Mouse (Mus musculus) T-helper 17 cell (primary cell): Measurements from ENCODE around the gene Nol11.
"Not testable (repeated sequence)": the region's sequence is repeated elsewhere in the genome, so short reads cannot be mapped to it uniquely, and the experiment has no call there.

ENCODE experiments used
- in situ Hi-C, 2 experiments: fragments of 300-600 bp; cut with MboI, MseI; formaldehyde crosslinking; loops; 1 replicate in 1 of 2; 2 replicates in 1 of 2; pipeline ENCODE4 v1.15.1; 2025; ENCODE audit warnings: high pct_unique_total_duplicates in 2 of 2

Nol11 gene

DNA sequence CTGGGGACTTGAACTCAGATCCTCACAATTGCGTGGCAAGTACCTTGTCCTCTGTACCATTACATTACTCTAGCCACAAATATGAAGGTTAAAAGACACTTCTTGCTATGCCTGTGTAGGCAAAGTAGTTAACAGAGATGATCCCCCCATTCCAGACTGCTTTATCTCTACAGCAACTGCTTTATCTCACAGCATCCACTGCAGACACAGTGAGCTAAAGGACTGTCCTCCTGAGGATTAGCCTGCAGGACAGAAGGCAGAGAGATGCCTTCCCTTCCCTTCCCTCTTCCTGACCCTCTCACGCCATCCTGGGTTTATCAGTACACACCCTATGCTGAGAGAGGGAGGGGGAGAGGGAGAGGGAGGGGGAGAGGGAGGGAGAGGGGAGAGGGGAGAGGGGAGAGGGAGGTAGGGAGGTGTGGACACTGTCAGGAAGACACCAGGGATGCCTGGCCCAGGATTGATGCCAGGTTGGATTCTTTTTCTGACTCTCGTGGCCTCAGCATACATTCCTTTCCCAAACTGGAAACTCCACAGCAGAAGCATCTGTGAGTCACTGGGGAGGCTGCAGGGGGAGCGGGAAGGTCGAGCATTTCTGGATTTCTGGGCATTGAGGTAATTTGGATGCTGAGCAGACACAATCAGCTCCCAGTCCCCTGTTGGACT, 32.1 kb downstream of the Nol11 start:
- in situ Hi-C loops: no loop called here

DNA sequence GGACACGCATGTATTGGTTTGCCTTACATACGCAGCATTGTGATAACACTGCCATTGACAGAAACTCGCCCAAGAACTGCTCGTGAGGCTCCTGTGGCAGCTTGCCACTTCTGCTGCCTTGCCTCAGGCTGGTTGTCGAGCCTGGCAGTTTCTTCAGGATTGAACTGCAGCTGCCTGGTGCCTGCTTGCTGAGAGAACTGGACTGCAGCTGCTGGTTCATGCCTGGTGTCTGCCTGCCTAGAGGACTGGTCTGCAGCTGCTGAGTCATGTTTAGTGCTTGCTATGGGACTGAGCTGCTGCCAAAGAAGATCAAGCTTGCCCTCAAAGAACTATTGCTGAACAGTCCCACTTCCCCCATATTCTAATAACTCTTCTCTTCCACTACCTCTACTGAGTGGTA, 33.9 kb downstream of the Nol11 start:
- in situ Hi-C loops: no loop called here

DNA sequence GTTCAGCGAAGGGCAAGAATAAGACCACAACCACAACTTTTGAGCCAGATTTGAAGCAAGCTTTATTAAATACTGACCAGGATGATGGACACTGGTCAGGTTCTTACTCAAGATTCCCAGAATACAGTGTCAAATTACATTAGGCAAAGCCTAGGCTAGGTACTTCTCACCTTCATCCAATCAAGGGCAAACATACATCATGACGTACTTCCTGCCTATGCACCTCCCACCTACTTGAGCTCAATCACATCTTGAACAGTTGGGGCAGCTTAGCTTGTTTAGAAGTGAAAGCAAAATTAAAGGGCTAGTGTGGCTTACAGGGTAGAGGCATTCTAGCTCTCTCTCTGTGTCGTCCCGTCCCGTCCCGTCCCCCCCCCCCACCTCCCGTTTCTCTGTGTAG, 34.8 kb downstream of the Nol11 start:
- in situ Hi-C loops: no loop called here

DNA sequence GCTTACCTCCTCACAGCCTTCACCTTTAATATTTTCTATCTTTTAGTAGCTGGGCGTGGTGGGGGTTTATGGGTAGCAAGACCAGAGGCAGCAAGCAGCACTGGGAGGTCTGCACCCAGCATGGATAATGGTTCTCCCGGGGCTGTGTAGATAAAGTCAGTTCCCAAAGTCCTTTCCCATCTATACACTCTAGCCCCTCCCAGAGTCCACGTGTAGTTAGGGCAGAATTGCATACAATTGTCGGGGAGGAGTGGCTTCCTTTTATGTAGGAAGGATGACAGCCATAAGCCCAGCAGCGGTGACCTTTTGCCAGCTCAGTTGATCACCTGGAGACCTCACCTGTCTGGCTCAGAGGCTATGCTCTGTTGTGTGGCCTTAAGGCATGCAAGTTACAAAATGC, 35.5 kb downstream of the Nol11 start:
- in situ Hi-C loops: no loop called here

DNA sequence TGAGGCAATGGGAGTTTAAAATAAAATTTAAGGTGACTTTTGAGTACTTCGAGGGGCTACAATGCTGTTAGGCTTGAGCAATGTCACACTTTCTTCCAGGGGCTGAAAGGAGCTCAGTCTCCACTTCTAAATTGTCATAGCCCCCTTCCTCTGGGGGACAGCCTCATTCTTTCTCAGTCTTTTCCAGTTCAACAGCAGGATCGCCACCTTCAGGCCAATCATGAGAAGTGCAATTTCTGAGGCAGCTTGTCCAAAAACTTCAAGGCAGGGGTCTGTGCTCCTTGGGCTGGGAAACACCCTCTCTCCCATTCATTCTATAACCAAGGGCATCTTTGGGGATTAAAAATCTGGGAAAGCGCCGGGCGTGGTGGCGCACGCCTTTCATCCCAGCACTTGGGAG, 37.4 kb downstream of the Nol11 start:
- in situ Hi-C loops: no loop called here

DNA sequence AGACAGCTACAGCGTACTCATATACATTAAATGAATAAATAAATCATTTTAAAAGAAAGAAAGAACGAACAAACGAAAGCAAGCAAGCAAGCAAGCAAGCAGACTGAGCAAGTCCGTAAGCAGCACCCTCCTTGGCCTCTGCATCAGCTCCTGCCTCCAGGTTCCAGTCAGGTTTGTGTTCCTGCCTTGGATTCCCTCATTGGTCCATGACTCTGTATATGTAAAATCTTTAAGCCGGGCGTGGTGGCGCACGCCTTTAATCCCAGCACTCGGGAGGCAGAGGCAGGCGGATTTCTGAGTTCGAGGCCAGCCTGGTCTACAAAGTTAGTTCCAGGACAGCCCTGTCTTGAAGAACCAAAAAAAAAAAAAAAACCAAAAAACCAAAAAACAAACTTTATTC, 45.2 kb downstream of the Nol11 start:
- in situ Hi-C loops: not testable (repeated sequence)

DNA sequence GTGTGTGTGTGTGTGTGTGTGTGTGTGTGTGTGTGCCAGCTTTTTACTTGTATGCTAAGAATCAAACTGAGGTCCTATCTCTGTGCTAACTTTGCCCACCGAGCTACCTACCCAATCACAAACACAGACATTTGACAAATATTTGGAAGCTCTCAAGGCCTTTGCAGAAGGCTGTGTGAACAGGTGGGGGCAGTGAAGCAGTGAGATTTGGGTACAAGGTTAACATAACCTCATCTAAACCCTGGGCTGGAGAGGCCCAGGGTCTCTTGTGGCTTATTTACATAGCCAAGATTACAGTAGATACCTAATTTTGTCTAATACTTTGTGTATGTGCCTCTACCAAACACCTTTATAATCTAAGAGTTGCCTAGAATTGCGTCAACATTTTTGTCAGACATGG, 46.8 kb downstream of the Nol11 start:
- in situ Hi-C loops: no loop called here

DNA sequence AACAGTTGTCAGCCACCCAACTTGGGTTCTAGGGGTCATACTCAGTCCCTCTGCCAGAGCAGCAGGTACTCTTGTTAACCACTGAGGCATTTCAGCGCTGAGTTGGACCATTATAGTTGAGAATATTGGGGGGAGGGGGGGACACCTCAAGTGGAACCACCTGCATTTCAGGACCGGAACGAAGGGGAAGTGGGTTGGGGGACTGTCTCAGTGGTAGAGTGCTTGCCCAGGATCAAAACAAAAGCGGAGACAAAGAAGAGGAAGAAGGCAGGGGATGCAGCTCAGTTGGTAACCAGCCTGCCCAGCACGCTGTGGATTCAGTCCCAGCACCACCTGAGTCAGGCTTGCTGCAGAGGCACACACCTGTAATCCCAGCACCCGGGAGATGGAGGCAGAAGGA, 48.4 kb downstream of the Nol11 start:
- in situ Hi-C loops: no loop called here

DNA sequence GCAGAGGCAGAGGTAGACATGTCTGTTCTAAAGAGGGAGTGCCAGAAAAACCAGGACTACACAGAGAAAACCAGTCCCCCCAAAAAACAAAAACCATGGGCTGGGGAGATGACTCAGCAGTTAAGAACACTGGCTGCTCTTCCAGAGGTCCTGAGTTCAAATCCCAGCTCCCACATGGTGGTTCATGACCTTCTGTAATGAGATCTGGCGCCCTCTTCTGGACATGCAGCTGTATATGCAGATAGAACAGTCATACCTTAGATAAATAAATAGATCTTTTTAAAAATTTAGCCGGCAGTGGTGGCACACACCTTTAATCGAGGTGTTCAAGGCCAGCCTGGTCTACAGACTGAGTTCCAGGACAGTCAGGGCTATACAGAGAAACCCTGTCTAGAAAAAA, 50.5 kb downstream of the Nol11 start:
- in situ Hi-C loops: no loop called here

DNA sequence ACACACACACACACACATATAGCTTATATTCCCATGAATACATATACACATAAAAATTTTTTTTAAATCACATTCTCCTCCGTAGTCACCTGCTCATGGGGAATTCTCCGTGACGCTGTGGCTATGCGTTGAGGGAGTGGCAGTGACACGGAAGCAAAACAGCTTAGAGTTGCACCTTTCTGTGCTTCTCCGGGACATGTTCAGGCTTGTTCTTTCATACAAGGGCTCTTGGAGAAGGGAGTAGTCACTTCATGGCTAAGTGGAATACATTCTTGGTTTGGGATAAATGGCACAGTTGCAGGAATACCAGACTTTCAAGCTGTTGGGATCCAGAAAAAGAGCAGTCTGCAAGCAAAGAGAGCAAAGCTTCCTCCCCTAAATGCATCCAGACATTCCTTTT, 51.6 kb downstream of the Nol11 start:
- in situ Hi-C loops: no loop called here

DNA sequence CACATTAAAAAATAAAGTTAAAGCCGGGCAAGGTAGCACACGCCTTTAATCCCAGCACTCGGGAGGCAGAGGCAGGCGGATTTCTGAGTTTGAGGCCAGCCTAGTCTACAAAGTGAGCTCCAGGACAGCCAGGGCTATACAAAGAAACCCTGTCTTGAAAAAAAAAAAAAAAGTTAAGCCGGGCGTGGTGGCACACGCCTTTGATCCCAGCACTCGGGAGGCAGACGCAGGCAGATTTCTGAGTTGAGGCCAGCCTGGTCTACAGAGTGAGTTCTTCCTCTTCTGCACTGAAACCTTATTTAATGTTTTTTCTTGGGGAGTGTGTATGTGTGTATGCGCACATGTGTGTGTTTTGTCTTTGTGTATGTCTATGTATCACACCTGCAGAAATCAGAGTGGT, 52.7 kb downstream of the Nol11 start:
- in situ Hi-C loops: not testable (repeated sequence)

DNA sequence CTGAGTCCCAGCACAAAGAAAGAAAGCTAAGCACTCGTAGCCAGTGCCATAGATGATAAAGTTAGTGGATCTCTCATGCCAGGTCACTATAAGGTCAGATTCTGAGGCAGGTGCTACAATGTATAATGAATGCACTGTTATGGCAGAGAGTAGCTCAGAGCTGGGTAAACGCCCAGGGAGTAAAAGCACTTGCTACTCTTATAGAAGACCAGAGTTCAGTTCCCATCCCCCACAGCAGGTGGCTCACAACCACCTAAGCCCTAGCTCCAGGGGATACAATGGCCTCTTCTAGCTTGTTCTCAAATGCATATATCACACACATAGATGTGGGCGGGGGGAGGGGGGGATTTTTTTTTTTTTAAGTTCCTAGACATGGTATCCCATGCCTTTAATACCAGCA, 53.4 kb downstream of the Nol11 start:
- in situ Hi-C loops: no loop called here

DNA sequence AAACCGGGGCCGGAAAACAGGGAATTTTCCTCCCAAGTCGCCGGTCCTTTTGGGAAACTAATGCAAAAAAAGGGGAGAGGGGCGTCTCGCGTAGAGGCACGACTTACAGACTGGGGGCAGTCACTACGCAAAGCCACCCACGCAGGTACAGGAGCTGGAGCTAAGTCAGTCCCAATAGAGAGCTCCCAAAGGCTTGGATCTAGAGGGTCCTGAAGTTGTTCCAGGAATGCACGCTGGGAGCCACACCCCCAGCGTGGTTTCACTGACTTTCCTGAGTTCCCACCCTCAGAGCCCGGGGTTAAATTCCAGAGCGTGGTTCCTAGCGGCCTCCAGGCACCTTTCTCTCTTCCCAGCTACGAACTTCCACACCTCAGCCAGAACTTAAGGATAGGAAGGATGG, 56.8 kb downstream of the Nol11 start:
- in situ Hi-C loops: no loop called here

DNA sequence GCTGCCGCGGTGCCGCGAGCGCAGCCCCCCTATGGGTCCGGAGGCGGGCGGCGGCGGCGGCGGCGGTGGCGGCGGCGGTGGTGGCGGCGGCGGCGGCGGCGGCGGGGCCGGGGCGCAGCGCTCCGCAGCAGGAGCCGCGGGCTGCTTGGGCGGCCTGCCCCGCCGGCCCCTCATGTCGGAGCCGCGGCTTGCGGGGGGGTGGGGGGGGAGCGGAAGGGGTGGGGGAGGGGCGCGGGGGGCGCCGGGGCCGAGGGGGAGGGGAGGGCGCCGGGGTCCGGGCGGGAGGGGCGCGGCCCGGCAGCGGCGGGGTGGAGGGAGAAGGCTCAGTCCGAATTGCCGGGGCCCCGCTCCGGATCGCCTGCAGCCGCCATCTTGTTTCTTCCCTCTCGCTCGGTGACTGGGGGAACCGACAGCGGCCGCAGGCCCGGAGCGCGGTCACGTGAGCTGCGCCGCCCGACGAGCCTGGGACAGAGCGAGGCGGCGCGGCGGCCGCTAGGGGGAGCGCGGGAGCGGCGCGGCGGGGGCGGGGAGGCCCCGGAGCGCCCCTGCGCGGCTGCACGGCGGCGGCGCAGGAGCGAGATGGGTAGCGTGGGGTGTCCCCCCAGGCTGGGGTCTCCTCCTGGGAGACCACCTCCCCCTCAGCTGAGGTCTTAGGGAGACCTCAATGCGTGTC, 57.3 kb downstream of the Nol11 start, which contains the start of gene Bptf:
TSS of gene Bptf (minus strand) at position 379 of the 673 bp plus-strand sequence.
- in situ Hi-C loops: no loop called here

DNA sequence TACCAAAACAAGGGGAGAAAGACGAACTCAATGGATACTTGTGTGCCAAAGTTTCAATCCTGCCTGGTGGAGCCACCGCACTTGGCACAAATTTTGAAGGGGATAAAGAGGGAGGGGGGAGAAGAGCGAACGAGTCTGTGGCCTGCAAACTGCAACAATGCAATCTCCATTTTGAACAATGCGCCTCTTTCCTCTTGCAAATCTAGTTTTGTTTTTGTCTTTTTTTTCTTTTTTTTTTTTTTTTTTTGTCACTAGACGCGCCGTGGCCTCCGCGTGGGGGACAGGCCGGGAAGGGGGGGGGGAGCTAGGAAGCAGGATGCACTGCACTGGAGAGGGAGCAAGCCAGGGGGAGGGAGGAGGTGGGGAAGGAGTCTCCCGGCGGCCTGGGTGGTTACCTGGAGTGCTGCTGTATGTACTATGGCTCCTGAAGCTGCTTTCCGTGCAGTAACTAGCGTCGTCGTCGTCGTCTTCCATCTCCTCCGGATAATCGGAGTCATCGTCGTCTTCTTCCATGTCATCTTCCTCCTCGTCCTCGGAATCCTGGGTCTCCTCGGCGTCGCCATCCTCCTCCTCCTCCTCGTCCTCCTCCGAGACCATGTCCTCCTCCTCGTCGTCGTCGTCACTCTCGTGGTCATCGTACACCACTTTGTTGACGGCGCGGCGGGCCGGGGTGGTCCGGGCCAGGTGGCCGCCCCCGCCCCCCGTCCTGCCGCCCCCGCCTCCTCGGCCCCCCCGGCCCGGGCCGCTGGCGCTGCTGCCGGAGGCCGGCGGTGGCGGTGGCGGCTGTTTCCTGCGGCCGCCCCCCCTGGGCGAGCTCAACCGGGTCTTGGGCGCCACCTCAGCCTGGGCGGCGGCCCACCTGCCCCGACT, 58.1 kb downstream of the Nol11 start:
- in situ Hi-C loops: no loop called here

DNA sequence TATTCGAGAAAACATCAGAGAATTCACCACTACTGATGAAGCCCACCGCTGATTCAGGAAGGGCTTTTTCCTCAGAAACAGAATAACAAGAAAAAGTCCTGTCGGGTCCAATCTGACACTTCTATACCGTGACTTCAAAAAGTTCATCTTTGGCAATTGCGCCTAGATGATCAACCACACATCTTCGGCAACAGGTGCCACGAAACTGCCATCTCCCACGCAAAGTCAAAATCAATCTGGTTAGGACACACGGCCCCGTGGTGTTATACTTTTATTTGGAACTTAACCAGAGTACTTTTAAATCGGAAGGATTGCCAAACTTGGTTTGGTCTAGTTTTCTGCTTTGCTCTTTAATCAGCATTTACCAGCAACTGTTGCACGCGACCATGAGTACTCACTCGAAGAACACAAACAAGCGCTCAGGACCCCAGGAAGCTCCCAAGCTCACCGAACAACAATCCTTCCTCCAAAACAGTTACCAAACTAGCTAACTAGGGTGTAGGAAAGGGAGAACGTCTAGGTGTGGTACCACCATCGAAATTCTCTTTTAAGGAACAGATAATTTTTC, 58.9 kb downstream of the Nol11 start:
- in situ Hi-C loops: no loop called here

DNA sequence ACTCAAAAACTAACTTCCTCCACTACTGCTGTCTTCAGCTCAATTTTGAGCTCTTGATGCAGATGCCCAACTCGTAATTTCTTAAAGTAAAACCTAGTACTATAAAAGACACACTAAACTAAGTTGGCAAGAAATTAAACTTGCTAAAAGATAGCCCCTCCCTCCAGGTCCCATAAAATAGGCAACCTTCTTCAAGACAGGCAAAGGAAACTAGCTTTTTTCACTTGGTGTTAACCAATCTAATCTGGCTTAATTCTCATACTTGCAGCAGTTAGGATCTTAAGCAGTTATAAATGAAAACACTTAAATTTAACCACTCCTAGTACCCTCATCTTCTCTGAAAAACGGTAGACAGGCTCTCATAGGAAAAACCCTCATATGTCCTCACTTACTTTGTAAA, 59.5 kb downstream of the Nol11 start:
- in situ Hi-C loops: loop anchor here in 1 of 2 experiments (10.0 kb wide), 1 partner anchor 935 kb away; no protein-coding TSS in a partner anchor

DNA sequence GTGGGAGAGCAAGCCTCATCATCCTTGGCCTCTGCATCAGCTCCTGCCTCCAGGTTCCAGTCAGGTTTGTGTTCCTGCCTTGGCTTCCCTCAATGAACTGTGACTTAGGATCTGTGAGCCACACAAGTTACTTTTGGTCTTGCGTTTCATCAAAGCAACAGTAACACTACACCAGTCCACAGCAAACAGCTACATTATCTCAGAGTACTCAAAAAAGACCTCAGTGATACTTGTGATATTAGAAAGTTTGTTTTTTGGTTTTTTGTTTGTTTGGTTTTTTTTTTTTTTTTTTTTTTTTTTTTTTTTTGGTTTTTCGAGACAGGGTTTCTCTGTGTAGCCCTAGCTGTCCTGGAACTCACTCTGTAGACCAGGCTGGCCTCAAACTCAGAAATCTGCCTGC, 62.5 kb downstream of the Nol11 start:
- in situ Hi-C loops: loop anchor here in 1 of 2 experiments (10.0 kb wide), 1 partner anchor 932 kb away; no protein-coding TSS in a partner anchor

DNA sequence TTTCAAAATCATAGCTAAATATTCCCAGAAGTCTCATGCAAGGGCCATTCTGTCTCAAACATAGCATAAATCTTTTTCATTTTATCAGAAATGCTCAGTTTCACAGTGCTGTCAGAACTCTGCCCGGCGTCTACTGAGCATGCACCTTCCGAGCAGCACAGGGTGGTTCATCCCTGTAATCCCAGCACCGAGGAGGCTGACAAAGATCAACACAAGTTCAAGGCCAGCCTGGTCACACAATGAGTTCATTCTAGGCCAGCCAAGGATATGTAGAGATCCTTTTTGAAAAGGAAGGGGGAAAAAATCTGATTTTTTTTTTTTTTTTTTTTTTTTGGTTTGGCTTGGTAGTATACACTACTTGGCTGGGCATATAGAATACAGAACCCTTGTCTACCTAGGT, 64.2 kb downstream of the Nol11 start:
- in situ Hi-C loops: loop anchor here in 1 of 2 experiments (10.0 kb wide), 1 partner anchor 930 kb away; no protein-coding TSS in a partner anchor

DNA sequence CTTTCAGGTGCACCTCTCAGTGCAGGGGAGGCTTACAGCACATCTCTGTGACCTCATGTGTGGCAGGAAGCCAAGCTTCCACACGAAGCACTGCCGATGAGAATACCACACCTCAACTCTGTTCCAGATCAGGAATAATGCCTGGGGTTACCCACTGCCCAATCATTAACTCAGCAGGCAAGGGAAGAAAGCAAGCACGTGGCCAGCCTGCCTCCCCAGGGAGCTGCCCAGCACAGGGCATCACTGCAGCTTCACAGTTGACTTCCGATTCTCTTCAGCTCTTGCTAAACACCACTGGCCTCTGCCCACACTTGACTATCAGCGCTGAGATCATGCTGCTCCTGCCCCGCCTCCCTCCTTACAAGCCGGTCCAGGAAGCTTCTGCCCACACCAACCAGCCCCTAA, 64.9 kb downstream of the Nol11 start:
- in situ Hi-C loops: loop anchor here in 1 of 2 experiments (10.0 kb wide), 1 partner anchor 930 kb away; no protein-coding TSS in a partner anchor

DNA sequence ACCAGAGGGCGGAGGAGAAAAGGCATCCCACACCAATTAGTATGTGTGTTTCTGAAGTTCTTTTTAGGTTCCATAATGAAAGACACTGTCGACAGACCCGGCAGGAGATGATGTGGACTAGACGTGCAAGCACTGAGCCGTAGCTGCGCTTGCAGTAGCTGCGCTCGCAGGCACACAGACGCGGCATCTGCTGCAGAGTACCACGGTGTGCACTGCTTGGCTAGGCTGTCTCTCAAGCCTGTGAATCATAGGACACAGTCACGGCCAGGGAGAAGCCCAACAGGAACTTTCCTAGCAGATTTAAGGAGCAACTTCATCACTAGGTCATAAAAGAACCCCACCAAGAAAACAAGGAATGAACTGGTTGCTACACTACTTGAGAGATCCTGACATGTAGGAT, 71.4 kb downstream of the Nol11 start:
- in situ Hi-C loops: no loop called here
